Mouse (Mus musculus) liver, embryonic 14.5 days (tissue): ENCODE measurements around the gene Haus3.

ENCODE experiments used
- CTCF ChIP-seq: IDR thresholded peaks from 2 replicates; pipeline ENCODE4 v1.5.1; 2016; ENCODE audit warnings: antibody characterized with exemption, low read depth, control low read depth
- EP300 ChIP-seq: IDR thresholded peaks from 2 replicates; pipeline ENCODE4 v1.6.1; 2016; ENCODE audit warnings: antibody characterized with exemption, low read depth

GRCm38 (mm10) chr5:34196423-34196822 is 27.1 kb upstream of the Haus3 start:
- TF ChIP-seq CTCF (no peak), EP300 (no peak)
